Mouse (Mus musculus) thymus, postnatal 14 days (tissue): ENCODE measurements at regions not wholly inside any gene's neighbourhood (a gene's known extent, or its start where the extent isn't known, plus 50 kb on each side); places are given as distances from the start of the nearest gene placed in this dataset.

Experiments
- DNase-seq: peaks from one replicate; pipeline ENCODE4 v3.0.0; 2021

DNA sequence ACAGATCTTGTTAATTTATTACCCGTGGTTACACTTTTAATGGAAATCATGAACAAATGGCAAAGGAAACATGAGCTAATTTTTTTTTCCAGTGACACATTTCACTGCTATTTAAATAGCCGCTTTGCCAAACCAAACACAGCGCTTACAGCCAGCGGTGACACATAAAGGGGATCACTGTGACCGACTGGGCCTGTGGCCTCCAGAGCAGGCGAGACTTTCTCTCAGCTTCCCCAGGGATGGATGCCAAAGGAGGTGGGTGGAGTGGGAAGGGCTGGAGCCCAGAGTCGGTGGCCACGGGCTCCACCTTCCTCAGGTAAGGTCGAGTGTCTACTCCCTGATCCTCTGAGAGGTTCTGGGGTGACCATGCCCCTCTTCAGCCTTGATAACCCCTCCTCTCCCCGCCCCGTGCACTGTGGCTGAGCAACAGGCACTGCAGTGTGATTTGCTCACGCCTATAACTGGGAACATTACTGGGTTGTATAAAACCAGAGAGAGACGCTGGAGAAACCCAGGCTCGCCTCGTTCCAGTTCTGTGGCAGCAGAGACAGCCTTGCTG, 66.6 kb upstream of the Pkdcc start:
- DNase-seq: no peak

DNA sequence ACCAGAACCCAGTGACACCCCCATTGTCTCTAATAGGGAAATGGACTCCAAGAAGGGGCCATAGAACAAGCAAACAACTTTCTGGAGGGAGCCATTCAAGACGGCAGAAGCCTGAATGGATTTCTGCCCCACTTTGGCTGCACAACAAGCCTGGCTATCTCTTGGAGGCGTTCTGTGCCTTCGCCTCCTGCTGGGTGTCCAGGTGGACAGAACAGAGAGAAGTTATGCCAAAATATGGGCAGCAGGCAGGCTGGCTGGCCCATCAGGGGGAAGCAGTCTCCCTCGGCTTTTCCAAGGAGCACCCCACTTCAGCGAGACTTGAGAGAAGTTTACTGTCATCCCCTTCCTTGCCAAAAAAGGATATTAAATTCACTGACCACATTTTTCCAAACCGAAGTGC, 65.8 kb upstream of the Pkdcc start:
- DNase-seq: no peak

DNA sequence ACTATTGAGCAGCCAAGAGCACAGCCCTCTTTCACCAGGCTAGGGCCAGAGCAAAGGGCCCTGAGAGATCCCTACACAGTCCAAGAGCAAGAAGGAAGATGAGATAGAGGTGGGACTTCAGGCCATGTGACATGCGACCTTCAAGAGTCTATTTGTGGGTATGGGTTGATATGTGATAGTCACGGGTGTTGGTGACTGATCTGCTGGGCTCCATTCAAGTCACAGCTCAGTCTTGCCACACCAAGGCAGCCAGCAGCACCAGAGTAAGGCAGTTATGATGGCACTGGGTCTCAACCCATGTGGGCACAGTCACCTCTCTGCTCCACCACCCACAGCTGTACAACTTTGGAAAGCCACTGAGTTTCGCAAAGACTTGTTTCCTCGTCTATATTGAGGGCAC, 60.0 kb upstream of the Pkdcc start:
- no peak for DNase-seq

DNA sequence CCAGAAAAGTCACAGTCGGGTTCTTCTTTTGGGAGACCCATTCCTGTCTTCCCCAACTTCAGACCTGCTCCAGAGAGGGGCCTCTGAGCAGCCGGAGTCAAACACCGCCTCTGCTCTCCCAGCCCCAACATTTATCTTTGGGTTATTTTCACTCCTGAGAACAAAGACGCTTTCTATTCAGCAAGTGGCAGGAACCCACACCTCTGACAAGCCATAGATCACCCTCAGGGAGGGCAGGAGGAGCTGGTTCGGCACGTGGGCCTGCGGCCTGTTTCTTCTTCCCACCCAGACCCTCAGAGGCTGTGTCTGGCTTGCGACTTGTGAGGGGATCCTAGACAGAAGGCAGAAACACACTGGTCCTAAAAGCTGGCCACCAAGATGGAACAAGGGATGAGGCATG, 58.4 kb upstream of the Pkdcc start:
- DNase-seq: no peak

DNA sequence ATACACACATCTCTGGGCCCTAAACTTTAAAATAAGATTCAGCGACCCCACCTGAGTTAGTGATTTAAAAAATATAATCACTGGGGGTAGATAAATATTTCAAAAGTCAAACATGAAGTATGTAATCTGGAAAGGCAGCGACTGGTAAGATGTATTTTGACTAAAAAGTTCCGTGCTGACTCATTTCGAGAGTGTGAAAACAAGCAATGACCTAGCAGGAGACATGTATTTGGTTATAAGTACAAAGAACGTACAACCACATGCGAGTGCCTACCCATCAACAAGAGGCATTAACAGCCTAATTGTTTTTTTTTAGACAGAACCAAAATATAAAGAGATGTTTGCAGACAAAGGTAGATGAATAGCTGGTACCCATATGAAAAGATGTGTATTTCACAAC, 57.0 kb upstream of the Pkdcc start:
- DNase-seq: no peak

DNA sequence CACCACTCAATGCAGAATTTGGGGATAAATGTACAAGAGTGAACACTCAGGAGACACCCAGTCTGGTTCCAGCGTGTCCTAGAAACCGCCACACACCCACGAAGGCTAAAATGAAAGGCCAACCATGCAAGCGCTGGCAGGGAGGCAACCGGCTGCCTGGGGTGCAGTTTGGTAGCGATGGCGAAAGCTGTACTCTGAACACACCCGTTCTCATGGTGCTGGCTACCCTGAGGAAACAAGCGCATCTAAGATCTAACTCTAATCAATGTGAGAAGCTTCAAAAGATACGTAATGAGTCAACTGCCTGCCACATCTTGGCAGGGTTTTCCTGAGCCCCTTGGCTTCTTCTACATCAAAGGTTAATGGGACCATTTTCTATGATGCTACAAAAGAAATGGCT, 56.4 kb upstream of the Pkdcc start:
- DNase-seq: no peak

DNA sequence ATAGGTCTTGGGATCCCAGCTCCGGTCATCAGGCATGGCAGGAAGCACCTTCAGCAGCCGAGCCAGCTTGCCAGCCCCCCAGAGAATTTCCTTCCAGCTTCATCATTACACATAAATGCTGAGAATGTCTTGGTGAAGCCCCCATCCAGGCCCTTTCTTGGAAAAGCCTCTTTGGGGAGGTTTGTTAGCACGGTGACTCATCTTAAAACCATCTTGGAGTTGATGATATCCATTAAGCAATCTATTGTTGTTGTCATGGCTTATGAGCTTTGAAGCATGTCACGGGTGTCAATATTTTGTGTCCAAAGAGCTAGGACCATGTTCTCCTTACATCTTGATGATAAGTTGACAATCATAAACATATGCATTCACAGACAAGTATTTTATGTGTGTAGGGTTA, 55.5 kb upstream of the Pkdcc start:
- no peak for DNase-seq

DNA sequence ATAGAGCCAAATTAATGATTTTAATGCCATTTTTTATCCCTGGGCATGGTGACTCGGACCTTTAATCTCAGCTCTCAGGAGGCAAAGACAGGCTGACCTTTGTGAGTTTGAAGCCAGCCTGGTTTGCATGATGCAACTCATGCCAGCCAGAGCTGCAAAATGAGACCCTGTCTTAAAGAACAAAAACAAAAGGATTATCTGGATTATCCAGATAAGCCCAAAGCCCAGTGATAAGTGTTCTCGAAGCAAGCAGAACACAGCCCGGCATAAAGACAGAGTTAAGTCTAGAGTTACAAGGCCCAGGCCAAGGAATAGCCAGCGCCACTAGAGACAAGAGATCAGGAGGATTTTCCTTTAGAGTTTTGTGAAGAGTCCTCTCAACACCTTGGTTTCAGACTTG, 54.8 kb upstream of the Pkdcc start:
- no peak for DNase-seq

DNA sequence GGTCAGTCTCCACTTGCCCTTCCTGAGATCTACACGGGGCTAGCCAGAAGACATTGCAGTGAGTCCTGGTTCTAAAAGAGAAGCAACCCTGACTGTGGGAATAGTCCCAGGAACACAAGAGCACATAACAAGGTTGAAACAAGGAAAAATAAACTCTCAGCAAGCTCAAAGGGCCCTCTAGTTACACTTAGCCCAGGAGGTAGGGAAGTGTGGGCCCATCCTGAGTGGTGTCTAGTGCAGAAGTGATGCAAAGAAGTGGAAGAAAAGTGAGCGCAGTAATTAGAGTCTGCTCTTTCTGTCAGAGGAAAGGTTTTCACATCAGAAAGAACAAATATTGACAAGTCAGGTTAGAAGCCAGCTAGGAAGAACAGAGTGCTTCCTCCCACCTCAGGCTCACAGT, 53.4 kb upstream of the Pkdcc start:
- DNase-seq: no peak

DNA sequence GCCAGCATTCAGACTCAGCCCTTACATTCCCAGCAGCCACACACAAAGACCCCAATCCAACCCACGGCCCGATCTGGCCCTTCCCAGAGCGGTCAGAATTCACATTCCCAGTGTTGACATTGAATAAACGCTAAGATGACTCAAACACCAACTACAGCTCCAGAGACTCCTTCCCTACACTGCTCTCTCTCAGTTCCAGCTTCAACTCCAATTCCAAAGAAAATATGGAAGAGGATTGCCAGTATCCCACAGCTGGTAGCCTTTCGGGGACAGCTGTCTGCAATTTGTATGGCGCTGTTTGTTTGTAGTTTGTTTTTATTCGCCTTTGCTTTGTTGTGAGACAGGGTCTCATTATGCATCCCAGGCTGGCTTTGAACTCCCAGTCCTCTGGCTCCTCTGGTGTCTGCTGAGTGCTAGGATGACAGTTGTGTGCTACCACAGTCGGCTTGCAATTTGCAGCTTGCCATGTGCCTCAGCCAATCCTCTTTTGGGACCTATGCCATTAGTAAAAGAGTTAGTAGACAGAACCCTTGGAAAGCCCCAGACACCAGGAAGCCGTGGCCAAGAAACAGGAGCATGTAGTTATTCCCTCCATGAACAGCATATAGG, 51.0 kb upstream of the Pkdcc start:
- no peak for DNase-seq

DNA sequence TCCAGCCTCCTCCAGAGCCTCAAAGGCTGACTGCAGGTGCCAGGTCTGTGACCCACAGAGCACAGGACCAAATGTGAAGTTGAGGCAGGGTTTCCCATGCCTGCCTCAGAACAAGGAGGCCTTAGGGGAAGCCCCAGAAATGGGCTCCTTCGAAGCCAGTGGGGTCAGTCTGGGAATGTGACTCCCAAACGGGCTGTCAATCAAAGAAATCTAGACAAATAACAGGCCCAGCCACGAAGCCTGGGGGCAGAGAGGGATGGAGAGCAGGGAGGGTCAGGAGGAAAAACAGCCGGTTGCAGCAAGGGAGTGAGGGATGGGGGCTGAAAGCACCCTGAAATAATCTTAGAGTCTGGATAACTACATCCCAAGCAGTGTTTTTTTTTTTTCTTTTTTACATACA, 50.4 kb upstream of the Pkdcc start:
- no peak for DNase-seq

DNA sequence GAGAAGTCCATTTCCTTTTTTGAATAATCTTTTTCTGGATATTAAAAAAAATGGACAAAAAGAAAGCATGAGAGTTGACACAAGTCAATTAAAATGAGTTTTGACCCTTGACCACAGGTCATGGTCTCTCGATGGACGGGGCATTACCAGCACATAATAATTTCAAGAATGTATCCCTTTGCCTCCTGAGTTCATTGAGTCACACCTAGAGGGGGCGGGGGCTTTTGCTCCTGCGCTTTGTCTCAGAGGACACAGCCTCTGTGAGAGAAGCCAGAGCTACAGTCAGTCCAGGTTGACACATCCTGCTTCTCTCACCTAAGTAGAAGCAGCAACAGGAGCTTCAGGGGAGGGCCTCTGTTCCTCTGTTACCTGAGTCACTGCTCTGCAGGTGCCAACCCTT, 50.0 kb upstream of the Pkdcc start:
- no peak for DNase-seq
